Mouse (Mus musculus) c-Kit-positive CD71-positive TER-119-negative erythroid progenitor cells, embryonic 14.5 days (primary cell): ENCODE measurements at regions not wholly inside any gene's neighbourhood (a gene's known extent, or its start where the extent isn't known, plus 50 kb on each side); places are given as distances from the start of the nearest gene placed in this dataset.
A peak's percentile ranks its signal among the peaks of the same experiment; 100 is the strongest.

Experiments used
- DNase-seq: peaks from one replicate; pipeline ENCODE4 v3.0.0-alpha.2; 2013; ENCODE audit warnings: low read depth

DNA sequence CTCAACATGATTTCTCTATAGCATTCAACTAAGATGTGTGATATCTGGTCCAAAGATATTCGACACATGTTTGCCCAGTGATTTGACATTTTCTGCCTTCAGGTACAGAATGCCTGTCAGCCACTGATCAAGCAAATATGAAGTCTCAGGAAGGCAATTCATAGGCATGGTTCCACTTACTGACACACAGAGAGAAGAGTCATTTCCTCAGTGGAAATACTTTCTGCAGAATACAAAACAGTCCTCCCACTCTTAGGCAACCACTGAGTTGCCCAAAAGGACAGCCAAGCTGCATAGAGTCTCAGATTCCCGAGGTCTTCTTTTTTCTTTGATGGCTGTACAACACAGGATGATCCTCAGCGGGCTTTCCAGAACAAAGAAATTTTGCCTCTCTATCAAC, 110.9 kb downstream of the Ndufa4 start:
- no peak for DNase-seq

DNA sequence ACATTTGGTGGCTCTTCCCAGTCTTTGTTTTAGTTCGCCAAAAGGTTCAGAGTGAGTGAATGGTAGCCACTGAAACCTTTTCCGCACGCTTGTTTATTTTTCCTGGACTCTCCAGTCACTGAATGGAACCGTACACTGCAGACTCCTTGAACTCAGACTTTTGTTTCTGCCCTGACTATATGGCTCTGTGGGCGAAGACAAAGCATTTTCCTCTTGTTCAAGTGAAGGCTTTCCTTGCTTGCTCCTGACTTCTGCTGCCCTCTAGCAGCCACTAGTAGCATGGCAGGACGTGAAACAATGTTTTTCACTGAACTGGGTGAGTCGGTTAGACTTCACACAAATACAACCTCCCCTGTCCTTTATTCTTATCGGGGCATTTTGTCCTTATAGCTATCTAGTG, 113.9 kb downstream of the Ndufa4 start:
- DNase-seq, result peak; percentile 34

DNA sequence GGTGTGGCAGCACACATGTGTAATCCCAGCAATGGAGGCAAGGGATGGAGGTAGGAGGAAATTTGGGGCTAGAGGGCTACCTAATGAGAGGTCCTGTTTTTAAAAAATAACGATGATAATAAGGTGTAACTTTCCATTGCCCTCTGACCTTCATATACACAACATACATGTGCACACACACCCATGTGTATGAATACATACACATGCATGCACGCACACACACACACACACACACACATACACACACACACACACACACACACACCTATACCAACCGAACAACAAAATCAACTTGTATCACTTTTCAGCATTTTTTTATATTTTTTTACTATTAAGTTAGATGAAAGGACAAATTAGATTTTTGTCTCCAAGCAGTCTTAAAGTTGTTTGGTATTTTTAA, 115.1 kb downstream of the Ndufa4 start:
- no peak for DNase-seq

DNA sequence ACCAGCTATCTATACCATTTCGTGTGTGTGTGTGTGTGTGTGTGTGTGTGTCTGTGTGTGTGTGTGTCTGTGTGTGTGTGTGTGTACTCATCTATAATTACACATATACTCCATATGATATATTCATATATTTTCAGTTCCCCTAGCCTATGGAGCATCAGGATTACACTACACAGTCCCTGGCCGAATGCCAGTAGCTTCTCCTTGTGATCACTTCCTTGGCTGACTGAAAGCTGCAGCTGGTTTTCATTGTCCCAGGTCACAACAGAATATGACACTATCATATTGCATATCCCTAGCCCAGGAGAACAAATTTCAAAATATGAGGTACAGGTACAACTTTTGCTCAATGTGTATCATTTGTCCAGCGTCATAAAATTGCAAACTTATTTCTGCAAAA, 116.2 kb downstream of the Ndufa4 start:
- no peak for DNase-seq

DNA sequence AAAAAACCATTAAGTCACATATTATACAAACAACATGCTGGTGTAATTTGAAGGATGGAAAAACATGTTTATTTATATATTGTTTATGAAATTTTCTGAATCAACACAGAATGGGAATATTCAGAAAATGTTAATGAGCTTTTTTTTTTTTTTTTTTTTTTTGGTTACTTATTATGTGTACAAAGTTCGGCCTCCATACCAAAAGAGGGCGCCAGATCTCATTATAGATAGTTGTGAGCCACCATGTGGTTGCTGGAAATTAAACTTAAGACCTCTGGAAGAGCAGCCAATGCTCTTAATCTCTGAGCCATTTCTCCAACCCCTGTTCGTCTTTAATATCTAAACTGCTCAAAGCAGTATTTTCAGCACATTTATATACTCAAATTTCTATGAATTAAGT, 133.3 kb downstream of the Ndufa4 start:
- no peak for DNase-seq

DNA sequence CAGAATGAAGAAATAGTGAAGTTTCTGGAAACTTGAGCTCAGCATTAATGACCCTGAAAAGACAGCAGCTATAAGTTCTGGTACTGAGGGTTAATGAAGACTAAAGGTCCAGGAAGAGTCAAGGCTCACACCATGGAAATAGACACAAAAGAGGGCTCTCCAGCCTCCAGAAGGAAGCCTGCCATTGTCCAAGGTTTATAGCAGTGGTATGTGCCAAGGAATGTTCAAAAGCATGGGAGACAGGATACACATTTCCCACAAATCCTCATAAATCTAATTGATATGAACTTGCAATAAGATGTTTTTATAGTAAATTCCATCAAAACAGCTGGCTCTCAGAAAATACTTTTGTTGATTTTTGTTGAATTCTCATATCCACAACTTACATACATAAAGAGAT, 144.4 kb downstream of the Ndufa4 start:
- no peak for DNase-seq

DNA sequence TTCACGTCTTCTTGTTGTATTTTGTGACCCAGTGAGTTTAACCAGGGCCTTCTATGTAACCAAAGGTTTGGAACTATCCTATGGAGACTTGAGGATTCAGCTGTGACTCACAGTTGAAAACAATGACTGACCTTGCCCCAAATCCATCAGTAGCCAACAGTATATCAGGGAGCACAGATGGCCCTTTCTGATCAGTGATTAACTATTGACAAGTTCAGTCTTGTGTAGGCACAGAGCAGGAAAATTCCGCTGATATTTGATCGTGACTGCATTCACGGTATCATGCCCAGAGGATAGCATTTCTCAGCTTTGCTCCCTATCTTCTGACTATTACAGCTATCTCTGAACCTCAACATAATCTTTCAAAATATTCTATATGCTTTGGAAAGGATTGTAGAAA, 169.6 kb downstream of the Ndufa4 start:
- no peak for DNase-seq

DNA sequence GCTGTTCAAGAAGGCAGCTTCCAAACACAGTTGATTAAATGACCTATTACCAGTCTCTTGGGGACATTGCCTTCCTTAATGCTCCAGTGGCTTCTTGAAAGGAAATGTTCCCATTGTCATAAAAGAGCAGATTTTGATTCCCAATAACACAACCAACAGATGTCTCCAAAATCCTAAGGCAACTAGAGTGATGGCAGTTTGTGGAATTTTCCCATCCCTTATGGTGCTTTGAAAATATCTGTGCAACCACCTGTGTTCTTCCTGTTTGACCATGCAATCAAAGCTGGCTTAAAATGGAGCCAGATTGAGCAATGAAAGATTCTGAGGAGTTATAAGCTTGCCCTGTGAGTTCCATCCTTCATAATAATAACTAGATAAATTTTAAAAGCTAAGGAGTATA, 176.2 kb downstream of the Ndufa4 start:
- DNase-seq, result no peak

DNA sequence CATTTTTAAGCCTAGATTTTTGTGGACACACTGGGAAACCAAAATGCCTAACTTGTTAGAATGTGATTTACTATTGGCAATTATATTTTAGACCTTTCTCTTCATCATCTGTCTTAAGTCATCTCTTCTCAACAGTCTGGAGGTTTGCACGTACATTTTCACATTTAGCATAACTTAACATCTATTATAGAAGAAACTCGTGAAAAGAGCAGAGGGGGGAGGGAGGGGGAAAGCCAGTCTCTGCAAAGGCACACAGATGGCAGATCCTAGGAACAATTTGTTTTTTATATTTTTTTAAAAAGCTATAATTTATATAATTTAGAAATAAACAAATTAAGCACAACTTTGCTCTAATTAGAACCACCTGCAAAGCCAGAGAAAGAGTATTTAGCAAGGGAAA, 176.6 kb downstream of the Ndufa4 start:
- DNase-seq, result no peak

DNA sequence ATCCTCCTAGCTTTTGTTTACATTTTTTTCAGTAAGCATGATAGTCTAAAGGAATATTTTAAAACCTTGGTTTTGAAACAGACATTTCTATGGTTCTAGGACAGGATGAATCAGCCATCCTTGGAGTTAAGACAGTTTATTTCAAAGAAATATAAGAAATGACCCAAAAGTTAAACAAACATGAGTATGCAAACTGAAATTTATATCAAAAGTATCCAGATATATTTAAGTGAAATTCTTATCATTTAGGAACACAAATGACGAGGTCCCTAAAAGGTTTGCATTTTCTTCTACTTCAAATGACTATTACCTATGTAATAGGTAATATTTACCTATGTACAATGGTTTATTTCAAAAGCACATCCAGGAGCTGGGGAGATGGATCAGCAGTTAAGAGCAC, 179.5 kb downstream of the Ndufa4 start:
- no peak for DNase-seq

DNA sequence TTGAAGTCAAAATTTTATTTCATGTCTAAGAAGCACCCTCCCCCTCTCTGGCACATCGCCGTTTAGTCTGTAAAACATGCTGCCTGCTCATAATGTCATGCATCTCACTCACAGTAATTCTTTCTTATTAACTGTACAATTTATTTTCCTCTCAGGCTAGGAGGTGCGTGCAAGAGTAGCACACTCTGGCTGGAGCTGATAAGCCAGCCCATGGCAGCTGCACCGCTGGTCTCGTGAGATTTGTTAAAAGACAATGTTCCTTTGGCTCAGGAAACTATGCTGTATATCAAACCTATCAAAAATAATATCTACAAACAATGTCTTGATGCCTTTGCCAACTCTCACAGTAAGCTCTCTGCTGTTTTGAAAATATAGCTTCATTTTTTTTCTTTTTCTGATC, 179.9 kb downstream of the Ndufa4 start:
- DNase-seq, result peak; percentile 80

DNA sequence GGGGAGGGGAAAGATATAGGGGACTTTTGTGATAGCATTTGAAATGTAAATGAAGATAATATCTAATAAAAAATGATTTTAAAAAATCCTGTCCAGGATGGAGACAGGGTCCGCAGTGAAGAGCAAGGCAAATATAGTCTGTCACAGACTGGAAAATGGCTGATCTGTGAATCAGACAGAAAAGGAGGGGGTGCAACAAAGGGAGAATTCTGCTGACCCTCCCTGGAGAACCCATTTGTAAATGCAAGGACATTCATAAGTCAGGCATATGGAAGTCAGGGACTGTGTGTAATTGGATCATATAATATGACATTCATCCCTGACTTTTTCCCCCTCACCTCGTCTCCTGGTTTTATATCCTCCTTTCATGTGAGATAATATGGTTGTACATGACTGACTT, 183.8 kb downstream of the Ndufa4 start:
- DNase-seq, result no peak

DNA sequence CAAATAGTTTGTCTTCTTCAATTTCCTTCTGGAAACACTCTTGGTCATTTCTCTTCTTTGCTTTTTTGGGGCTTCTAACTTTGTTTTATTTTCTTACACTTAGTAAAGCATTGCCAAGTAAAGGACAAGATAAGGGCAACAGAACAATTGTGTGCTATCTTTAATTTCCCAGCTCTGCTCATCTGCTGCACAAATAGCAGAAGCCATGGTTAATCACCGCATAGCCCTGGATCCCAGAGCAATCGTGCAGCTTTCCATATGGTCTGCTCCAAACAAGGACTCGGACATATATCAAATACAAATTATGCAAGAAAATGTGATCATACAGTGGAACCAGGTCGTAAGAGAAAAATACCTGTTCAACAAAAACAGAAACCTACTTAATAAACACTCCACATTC, 187.0 kb downstream of the Ndufa4 start:
- no peak for DNase-seq

DNA sequence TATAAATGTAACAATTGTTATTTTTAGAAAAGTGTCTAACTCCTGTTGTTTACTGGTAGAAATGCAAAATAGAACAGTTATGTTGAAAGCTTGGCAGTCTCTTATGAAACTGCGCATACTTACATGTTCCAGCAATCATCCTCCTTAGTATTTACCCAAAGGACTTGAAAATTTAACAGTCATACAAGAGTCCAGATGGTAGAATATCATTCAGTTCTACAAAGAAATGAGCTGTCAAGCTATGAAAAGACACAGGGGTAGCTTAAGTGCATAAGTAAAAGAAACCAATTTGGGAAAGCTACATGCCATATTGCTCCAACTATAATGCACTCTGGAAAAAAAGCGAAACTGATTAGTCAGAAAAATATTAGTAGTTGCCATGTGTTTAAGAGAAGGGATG, 196.7 kb downstream of the Ndufa4 start:
- DNase-seq, result no peak

DNA sequence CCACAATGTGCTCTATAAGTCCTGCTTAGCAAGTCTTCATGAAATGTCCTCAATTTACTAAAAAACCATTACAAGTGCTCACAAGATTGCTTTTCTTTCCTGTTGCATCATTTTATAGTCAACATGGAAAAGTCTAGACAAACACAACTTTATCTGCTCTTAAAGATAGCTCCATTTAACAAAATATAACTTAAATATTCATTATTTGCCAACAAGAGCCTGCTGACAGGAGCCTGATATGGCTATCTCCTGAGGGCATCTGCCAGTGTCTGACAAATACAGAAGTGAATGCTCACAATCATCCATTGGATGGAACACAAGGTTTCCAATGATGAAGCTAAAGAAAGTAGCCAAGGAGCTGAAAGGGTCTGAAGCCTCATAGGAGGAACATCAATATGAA, 197.8 kb downstream of the Ndufa4 start:
- DNase-seq, result peak; percentile 44
